Mouse (Mus musculus) heart, postnatal 36 days (tissue): ENCODE measurements around the gene Ppm1l. TPM values are rescaled to one million over a fixed set of nuclear protein-coding genes. Genes with fewer than 3 reads are reported as not detected.
"Not testable (repeated sequence)": the region's sequence is repeated elsewhere in the genome, so short reads cannot be mapped to it uniquely, and the experiment has no call there.

Experiments
- DNase-seq, 2 experiments: peaks; one replicate each; pipeline ENCODE4 v3.0.0; 2021 to 2022
- intact Hi-C: fragments of 180-260 bp; cut with DNase I; formaldehyde crosslinking; loops from one replicate; pipeline ENCODE4 v1.15.1; 2025
- total RNA-seq, 2 experiments: library from RNA; stranded (reverse); gene quantifications; 2 replicates each; pipeline ENCODE4 v1.2.3; 2021

Gene Ppm1l
- total RNA-seq, 2 experiments from 2014 or later: 23.4 to 26.3 TPM

- intact Hi-C loops: no loop called here
These were observed 46.2 kb downstream of the Ppm1l start for GRCm38 (mm10) chr3:69362906-69363305.

GRCm38 (mm10) chr3:69364151-69364550 is 47.5 kb downstream of the Ppm1l start:
- no peak for DNase-seq
- intact Hi-C loops: no loop called here

More at GRCm38 (mm10) chr3:69362906-69363305, 46.2 kb downstream of the Ppm1l start:
- DNase-seq: no peak

GRCm38 (mm10) chr3:69367916-69368315 is 51.3 kb downstream of the Ppm1l start:
- no peak for DNase-seq
- intact Hi-C loops: no loop called here

- DNase-seq: no peak
- intact Hi-C loops: no loop called here
These were observed 56.1 kb downstream of the Ppm1l start for GRCm38 (mm10) chr3:69372731-69373130.

- DNase-seq: no peak
- intact Hi-C loops: no loop called here
These were observed 57.1 kb downstream of the Ppm1l start for GRCm38 (mm10) chr3:69373544-69374306.

GRCm38 (mm10) chr3:69374538-69374937 is 57.9 kb downstream of the Ppm1l start:
- DNase-seq: no peak
- intact Hi-C loops: no loop called here

- intact Hi-C loops: no loop called here
- no peak for DNase-seq
These were observed 58.3 kb downstream of the Ppm1l start for GRCm38 (mm10) chr3:69374983-69375382.

DNA sequence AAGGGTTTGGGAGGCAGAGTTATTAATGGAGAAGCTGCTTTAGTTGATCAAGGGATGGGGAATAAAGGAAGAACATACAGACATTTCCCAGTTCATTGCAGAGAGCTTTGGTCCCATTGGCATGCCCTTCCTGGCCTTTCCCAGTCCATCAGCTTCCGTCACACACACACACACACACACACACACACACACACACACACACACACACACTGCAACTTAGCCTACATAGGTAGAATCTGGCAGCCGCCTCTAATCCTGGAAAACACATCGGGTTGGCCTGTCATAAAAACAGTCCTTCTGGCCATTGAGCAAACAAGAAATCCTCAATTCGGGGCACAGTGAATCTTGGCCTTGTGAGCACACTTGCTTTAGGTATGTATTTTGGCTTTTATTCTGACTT is 64.6 kb downstream of the Ppm1l start:
- DNase-seq: no peak
- intact Hi-C loops: no loop called here

- intact Hi-C loops, DNase-seq: not testable (repeated sequence)
These were observed 75.2 kb downstream of the Ppm1l start for GRCm38 (mm10) chr3:69391834-69392233.

DNA sequence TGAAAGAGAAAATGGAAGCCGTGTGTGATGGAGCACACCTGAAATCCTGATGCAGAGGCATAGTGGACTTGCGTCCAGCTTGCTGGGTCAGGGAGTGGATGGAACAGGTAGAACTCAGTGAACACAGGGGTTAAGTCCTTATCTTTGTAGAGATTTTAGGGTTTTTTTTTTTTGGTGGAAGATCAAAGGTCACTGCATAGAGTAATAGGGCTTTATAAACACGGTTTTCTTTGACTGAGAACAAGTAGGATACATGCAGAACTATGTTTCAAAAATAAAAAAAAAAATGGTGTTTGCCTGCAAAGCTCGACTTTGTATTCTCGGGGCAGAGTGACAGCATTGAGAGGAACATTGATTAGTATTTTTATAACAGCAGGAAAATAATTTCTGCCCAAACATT is 75.6 kb downstream of the Ppm1l start:
- intact Hi-C loops: no loop called here

DNA sequence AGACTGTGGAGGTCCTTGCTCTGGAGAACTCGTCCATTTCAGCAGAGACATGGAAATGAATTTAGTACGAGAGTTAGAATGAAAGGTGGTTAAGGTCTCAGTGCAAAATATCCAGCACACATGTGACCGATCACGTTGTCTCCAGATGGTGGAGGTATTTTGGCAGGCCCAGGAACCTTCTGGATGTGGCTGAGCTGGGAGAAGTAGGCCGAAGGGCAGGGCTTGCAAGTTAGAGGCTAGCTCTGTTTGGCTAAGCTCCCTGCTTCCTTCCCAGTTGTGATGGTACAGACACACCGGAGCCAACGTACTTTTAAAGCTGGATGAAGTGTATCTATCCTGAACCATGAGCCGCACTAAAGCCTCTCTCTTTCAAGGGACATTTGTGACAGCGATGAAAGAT is 76.4 kb downstream of the Ppm1l start:
- intact Hi-C loops: no loop called here

More for the DNA sequence above, 75.6 kb downstream of the Ppm1l start:
- DNase-seq: no peak

DNA sequence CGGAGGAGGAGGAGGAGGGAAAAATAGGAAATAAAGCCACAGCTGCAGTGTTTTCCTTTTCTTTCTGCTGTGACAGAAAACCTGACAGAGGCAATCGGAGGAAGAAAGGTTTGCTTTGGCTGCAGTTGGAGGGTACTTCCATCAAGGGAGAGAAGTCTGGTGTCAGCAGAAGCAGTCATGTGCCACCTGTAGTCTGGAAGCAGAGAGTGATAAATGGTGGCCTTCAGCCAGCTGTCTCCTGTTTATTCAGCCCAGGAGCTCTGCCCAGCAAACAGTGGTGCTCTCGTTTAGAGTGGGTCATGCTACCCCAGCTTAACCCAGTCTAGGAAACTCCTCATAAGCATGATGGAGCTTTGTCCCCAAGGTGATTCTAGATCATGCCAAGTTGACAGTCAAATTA is 77.3 kb downstream of the Ppm1l start:
- DNase-seq: peak; percentile 5 to 14
- intact Hi-C loops: no loop called here

More for the DNA sequence above, 76.4 kb downstream of the Ppm1l start:
- peak in 1 of 2 experiments; percentile 5 for DNase-seq

- intact Hi-C loops: no loop called here
- DNase-seq: no peak
These were observed 78.4 kb downstream of the Ppm1l start for GRCm38 (mm10) chr3:69395084-69395483.

DNA sequence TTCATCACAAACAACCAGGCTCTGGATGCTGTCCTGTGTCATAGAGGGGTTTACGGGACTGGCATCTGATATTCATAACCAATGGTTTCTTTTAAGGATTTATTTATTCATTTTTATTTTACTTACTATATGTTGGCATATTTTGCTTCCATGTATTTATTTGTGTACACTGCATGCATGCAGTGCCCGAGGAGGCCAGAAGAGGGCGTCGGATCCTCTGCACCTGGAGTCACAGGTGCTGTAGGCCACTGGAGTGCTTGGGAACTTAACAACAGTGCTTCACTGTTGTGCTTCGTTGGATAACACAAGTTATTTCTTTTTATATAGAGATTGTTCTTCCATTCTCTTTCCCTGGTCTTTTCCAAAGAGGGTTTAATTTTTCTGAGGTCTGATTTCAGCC is 81.1 kb downstream of the Ppm1l start:
- intact Hi-C loops: no loop called here
- DNase-seq: no peak

- DNase-seq: no peak
- intact Hi-C loops: no loop called here
These were observed 82.7 kb downstream of the Ppm1l start for GRCm38 (mm10) chr3:69399336-69399735.

GRCm38 (mm10) chr3:69403196-69403595 is 86.5 kb downstream of the Ppm1l start:
- intact Hi-C loops: no loop called here
- DNase-seq: no peak

DNA sequence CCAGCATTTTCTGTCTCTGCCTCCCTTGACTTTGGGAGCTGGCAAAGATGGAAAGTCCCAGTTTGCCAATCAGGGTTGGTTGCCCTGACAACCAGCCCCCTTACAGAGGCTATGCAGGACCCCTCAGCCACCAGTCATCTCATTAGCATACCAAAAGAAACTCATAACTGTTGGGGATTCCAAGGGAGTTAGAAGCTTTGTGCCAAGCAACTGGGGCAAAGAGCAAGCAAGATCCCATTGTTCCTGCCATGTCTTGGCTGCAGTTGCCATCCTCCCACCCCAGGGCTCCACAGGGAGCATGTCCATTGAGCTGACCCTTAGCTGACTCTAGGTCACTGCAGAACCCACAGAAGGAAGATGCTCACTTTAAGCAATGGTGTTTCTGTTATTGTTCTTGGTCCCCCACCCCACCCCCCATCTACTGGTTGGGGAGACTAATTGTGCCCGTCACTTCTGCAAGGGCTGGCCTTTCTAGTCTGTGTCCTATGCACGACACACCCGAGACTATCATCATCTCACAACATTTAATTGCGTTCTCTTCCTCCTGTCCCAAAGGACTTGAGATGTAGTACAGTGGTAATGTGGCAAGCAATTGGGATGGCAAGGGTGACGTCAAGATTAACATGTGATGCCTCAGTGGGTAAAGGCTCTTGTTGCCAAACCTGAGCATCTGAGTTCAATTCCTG is 89.7 kb downstream of the Ppm1l start:
- no peak for DNase-seq
- intact Hi-C loops: no loop called here

DNA sequence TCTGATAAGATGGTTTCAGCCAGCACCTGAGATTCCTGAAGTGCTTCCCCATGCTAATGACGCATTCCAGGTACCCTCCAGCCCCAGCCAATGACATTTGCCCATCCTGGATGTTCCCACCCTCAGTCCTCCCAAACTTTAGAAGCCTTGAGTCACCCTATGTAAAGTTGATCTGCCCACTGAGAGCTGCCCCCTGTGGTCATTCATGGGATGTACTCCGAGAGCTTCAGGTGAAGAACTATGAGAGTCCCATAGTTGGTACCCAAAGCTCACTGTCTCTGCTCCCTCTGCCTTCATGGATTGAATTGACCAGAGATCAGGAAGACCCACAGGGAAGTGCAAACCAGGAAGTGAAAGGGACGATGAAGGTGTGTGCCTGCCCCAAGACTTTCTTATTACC is 91.4 kb downstream of the Ppm1l start:
- no peak for DNase-seq
- intact Hi-C loops: no loop called here

- intact Hi-C loops: no loop called here
- DNase-seq: no peak
These were observed 99.5 kb downstream of the Ppm1l start for GRCm38 (mm10) chr3:69416112-69416511.

DNA sequence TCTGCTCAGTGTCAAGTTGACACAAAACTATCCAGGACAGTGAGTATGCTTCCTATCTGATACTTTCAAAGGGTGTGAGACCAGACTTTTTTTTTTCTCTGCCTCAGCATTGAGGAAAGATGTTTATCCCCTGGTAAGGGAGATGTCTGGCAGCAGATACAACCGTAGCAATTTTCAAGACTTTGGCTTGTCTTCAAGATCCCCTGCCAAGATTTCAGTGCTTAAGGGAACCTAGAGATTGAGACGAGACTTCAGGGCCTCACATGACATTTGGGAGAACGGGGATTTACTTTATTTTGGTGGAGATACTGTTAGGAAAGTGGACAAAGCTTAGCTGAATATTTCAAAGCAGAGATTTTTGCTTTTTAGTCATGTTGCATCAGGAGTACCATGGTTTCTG is 106.1 kb downstream of the Ppm1l start:
- intact Hi-C loops: no loop called here
- DNase-seq: no peak

DNA sequence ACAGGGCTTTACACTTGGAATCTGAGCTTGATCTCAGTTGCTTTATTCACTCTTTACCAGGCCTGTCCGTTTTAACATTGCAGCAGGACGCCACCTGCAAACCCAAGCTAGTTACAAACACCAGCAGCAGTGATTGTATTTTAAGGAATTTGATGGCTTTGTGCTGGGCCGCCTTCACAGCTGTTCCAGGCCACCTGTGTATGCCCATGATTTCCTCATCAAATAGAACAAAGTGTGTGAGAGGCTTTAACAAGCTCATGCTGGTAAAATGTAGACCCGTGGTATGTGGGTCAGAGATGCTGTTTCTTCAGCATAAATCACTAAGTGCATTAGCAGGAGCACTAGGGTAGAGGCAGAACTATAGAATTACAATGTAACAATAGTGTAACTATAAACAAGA is 106.7 kb downstream of the Ppm1l start:
- intact Hi-C loops: no loop called here
- no peak for DNase-seq

DNA sequence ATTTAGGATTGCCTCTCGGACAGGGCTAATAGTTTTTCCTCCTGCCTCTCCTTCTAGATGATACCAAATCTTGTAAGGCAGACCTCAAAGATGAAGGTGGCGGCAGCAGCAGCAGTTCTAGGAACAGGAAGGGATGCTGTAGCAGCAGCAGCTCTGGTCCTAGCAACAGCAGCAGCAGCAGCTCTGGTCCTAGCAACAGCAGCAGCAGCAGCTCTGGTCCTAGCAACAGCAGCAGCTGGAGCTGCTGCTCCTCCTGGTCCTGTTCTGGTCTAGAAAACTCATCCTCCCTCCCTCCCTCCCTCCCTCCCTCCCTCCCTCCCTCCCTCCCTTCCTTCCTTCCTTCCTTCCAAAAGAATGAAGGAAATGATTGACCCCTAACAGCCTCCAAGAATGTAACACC is 108.1 kb downstream of the Ppm1l start:
- DNase-seq, intact Hi-C loops: not testable (repeated sequence)
